Mouse (Mus musculus) brain, embryonic 18.5 days (tissue): ENCODE data around the gene Bak1.

ENCODE experiments used
- DNase-seq: peaks from one replicate; pipeline ENCODE4 v3.0.0-alpha.2; 2012; ENCODE audit warnings: low read depth, low spot score

Bak1 gene

GRCm38 (mm10) chr17:27048445-27049239, 19.8 kb upstream of the Bak1 start:
- no peak for DNase-seq

DNA sequence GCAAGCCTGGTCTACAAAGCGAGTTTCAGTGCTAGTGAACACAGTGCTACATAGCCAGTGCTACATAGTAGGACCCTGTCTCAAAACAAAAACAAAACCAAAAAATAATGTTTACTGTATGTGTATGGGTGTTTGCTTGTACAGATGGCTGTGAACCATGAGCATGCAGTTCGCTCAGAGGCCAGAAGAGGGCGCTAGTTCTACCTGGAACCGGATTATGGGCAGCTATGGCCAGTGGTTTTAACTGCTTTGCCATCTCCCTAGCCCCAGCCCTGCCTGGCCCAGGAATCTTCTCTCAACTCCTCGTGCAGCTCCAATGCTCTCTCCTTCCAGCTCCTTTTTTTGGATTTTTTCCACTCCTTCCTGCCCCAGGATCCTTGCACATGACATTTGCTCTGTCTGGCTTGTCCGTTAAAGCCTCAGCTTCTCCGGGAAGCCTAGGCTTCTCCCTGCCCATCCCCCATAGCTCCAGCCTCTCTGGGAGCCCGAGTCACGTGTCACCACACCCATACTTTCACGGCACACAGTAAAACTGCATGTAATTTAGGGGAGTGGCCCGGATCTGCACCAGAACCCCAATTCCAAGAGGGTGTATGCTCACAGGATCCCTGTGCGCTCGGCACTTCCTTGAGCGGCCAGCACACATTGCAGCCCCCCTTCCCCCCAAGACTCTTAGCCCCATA, 19.1 kb upstream of the Bak1 start:
- DNase-seq: no peak

DNA sequence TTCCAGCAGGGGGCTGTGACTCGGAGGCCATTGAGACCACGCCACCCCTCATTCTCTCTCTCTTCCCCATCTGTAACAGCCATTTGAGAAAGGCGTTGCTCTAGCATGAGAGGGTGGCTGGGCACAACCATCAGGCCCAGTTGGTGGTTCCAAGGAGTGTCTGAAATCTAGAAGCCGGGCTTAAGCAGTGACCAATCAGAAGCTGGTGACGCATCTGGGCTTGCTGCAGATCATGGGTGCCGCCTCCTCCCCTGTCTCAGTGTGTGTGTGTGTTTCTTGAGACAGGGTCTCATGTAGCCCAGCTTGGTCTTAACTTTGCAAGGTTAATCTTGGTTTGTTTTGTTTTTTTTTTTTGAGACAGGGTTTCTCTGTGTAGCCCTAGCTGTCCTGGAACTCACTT, 16.4 kb upstream of the Bak1 start:
- DNase-seq: no peak

GRCm38 (mm10) chr17:27042840-27043239, 14.0 kb upstream of the Bak1 start:
- DNase-seq: no peak

DNA sequence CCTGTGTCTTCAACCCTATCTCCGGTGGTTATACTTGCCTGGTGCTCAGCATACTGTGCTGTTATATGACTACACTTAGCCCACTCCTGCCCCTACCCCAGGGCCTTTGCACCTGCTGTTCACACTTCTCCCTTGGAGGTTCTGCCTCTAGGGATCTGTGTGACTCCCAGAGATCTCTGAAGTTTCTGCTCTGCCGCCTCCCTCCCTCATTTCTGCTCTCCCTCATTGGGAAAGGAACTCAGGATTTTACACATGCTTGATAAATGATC, 12.9 kb upstream of the Bak1 start:
- DNase-seq: no peak

DNA sequence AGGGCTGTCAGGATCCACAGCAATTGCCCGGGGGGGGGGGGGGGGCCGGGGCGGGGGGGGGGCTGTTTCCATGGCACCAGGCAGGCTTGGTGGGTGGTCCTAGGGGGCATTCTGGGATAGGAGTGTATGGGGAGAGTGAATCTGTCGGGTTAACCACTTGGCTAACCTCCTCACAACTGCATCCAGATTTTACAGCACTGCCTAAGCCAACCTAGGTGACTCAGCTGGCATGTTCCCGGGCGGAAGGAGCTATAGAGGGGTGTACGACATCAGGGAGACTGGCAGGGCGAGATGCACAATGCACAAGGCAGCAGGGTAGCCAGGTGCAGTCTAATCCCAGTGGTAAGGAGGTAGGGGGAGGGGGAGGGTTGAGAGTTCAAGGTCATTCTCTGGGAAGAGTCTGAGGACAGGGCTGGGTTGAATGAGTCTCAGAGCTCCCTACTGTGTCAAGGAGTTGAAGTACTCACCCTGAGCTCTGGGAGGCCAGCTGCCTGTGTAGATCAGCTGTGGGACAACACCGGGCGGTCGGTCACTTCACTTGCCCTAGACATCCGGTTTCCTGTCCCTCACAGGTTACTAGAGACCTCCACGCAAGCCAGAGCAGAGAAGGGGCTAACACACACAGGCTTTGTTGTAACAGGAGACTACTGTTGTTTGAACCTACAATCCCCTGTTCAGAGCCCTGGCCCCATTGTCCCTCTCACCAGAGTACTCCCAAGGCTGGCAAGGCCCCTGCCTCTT, 12.4 kb upstream of the Bak1 start:
- DNase-seq: no peak

GRCm38 (mm10) chr17:27040304-27041045, 11.7 kb upstream of the Bak1 start:
- DNase-seq: no peak

GRCm38 (mm10) chr17:27039432-27040102, 10.8 kb upstream of the Bak1 start:
- DNase-seq: no peak

DNA sequence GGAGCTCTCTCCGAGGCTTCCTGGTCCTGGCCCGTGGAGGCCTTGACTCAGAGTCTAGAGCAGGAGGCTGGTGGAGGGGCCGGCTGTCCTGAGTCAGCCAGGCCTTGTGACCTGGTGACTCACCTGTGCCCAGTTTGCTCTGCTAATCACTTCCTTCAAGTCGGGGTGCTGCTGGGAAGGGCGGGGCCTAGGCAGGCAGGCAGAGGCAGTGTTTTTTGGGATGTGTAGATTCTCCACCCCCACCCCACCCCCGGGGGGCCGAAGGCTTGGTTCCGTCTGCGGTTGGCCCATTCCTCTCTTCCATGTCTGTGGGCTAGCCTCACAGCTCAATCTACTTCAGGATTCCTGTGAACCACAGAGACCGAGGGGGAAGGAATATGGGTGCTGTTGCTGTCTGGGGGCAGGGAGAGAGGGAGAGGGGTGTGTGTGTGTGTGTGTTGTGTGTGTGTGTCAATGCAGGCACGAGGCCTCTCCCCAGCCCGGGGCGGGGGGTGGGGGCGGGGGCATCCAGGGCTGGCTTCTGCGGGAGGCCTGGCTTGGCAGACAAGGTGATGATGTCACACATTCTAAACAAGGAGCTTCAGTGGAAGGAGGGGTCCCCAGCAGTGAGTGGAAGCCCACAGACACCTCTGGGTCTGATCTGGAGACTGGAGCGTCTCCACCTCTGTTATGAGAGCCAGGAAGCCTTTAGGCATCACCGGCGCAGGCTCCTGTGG, 9.7 kb upstream of the Bak1 start:
- no peak for DNase-seq

GRCm38 (mm10) chr17:27036465-27036864, 7.7 kb upstream of the Bak1 start:
- no peak for DNase-seq

DNA sequence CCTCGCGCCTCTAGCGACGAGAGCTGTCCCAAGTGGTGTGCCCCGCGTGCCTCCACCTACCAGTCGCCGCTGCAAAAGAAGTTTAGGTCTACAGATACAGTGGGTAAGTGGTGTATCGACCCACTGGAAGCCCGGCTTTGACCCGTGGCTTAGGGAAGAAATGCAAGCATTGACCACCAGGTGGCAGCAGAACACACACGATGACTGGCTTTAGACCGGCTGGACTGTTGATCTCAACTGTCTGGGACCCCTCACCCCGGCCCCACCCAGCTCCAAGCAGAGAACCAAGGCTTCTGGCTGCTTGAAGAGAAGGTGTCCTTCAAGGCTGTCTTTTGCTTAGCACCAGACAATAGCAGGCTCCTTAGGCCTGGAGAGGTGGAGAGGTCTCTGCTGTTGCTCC, 4.1 kb upstream of the Bak1 start:
- no peak for DNase-seq

GRCm38 (mm10) chr17:27032328-27032727, 3.5 kb upstream of the Bak1 start:
- no peak for DNase-seq

DNA sequence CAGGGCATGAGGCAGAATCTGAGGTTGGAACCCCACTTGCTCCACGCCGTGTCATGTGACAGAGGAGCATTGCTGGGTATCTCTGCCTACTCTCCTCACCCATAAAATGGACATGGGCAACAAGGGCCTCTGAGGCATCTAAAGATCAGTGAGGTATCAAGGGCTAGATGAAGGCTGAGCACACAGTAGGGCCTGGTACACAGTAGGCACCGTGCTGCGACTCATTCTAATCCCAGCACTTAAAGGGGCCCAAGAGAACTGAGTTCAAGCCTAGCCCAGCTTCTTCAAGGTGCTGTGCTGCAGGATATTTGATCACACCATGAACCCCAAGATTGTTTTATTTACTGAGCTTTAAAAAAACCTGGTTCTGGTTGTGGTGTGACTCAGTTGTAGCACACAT, 2.1 kb upstream of the Bak1 start:
- DNase-seq: no peak

DNA sequence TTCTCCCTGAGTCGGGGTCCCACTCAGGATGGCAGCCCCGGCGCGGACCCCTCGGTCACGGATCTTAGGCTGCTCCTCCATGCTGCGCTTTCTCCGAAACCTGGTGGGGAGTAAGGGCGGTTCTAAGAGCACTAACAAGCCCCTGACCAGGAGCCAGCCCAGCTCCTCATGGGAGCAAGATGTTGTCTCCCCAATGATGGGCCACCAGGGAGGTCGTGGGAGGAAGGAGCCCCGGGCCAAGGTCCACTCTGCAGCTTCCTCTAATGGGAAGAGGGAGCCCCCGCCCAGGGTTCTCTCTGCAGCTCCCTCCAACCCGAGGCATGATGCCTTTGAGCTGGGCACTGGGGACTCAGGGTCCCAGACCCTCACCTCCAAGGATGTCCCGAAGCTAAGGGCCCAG, 622 bp upstream of the Bak1 start:
- DNase-seq: no peak

DNA sequence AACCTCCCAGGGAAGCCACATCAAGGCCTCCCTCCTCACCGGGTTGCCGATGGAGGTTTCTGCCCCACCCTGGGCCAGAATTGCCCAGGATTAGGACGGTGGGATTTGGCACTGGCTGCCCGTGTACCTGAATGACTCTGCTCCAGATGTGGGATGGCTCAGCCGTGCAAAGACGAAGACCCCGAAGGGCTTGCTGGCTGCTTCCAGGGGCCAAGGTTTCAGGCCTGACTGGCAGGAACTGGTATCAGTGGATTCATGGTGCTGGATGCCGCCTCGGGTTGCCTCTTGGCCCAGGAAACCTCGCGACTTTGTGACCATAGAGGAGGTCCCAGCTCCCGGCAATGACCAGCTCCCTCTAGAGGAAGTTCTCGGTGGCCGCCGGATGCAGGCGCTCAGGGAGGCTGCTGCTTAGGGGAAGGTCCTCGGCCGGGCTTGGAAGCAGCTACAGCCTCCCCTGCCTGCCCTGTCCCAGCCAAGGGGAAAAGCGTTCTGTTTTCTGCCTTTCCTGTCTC, 469 bp downstream of the Bak1 start:
- peak; percentile 42 for DNase-seq

DNA sequence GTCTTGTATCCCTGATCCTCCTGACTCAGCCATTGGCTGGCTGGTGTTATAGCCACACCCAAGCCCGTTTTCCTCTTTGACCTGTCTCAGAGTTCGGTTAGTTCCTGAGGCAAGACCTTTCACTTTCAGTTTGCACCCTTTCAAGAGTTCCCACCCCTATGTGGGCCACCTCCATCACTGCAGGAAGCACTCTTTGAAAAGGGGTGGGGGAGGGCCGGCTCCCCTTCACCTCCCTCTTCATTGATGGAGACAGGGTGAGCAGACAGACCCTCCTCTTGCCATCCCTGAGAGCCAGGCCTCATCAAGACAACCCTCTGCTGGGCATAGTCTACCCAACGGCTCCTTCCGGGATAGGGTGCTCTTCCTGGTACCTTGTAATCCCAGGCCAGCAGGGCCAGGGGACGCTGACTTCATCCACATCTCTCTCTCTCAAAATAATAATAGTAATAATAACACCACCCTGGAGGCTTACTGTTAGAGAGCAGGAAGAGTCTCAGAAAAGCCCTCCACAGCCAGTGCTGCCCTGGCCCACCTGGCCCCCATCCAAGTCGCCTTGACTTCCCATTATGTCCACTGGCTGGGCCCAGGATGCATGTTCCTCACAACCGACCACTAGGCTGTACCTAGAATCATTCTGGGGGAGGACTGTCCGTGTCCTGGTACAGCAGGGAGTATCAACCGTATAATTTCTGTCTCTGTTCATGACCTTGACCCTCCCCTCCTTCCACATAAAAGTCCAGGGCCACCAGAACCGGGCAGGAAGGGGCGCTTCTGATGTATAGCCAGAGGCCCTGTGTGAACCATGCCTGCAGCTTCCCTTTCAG, 1.1 kb downstream of the Bak1 start:
- DNase-seq: no peak

GRCm38 (mm10) chr17:27025951-27026350, 2.9 kb downstream of the Bak1 start:
- DNase-seq: no peak

- DNase-seq: no peak
Observed at GRCm38 (mm10) chr17:27025326-27025902, 3.4 kb downstream of the Bak1 start.

DNA sequence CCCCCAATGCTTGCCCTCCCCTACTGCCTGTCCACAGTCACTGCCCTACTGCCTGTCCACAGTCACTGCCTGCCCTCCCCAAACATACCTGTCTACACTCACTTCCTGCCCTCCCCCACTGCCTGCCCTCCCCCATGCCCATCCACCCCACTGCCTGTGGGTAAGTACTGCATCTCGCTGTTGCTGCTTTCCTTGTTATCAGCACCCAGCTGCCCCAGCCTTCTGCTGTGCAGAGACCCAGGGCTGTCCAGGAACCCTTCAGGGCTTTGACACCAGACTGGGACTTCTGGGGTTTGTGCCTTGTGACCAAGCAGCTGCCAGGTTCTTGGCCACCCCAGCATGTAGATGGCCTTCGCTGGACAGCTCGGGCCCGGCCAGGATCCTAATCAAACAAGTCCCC, 5.5 kb downstream of the Bak1 start:
- no peak for DNase-seq

DNA sequence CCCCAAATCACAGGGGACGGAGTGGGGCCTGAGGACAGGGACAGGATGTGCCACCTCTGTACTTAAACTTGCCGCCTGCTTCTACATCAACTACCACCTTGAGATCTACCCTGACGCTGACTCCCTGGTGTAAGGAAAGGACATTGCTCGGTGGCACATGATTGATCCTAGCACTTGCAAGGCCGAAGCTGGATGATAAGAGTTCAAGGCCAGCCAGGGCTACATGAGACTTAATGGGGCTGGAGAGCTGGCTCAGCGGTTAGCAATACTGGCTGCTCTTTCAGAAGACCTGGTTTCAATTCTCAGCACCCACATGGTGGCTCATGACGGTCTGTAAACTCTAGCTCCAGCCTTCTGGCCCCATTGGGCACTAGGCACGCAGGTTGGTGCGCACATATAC, 7.1 kb downstream of the Bak1 start:
- no peak for DNase-seq
